Mouse (Mus musculus) cerebellum, adult 9-10 months (tissue): ENCODE data around the gene Akap10.
A peak's percentile ranks its signal among the peaks of the same experiment; 100 is the strongest.

Experiments used
- DNase-seq: peaks from one replicate; pipeline ENCODE4 v3.0.0; 2022

Gene Akap10

DNA sequence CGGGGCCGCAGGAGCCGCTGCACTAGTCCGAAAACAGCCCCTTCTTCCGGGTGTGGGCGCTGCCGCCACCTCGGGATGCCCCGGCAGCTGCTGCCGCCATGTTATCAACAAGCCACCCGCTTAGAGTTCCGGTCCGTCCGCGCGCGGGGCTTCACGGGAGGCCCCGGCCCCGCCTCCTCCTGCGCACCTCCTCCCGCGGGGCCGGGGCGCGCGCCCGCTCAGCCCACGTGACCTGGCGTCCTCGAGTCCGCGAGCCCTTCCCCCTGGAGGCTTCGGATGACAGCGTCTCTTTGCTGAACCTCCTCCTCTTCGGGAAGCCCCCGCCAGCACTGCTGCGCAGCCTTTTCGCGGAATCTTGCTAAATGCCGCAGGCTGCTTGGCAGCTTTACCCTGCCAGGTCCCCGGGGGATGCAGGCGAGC is at the start of gene Akap10:
Gene Akap10 (minus strand): TSS at position 155 of the 420 bp plus-strand sequence.
- peak; percentile 93 for DNase-seq

DNA sequence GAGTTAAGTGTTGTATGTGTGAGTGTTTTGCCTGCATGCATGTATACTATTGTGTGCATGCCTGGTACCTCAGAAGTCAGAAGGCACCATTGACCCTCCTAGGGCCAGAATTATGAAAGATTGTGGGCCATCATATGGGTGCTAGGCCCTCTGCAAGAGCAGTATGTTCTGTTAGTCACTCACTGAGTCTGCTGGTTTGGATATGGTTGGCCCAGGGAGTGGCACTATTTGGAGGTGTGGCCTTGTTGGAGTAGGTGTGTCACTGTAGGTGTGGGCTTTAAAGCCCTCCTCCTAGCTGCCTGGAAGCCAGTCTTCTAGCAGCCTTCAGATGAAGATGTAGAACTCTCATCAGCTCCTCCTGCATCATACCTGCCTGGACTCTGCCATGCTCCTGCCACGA is 45.7 kb upstream of the Akap10 start:
- no peak for DNase-seq

DNA sequence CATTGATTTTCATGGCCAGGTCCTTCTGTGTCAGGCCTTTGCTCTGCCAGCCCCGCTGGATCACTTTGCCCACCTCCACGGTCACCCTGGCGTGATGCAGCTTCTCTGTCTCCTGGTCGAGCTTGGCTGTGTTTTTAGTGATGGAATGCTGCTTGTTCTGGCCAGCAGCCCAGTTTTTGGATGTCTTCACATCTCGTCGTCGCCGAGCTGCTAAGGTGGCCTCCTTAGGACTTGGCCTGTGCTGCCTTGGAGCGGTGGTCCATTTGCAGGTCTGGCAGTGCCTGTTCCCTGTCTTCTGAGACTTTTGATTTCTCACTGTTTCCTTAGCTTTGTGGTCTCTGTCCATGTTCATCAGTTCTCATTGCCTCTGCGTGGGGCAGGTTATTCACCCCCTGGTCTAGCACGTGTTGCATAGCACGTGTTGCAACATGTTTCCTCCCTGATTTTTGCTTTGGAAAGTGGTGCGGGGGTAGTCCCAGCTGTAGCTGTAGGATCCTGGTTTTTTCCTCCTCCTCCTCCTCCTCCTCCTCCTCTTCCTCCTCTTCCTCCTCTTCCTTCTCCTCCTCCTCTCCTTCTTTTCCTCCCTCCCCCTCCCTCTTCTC is 44.2 kb upstream of the Akap10 start:
- no peak for DNase-seq

DNA sequence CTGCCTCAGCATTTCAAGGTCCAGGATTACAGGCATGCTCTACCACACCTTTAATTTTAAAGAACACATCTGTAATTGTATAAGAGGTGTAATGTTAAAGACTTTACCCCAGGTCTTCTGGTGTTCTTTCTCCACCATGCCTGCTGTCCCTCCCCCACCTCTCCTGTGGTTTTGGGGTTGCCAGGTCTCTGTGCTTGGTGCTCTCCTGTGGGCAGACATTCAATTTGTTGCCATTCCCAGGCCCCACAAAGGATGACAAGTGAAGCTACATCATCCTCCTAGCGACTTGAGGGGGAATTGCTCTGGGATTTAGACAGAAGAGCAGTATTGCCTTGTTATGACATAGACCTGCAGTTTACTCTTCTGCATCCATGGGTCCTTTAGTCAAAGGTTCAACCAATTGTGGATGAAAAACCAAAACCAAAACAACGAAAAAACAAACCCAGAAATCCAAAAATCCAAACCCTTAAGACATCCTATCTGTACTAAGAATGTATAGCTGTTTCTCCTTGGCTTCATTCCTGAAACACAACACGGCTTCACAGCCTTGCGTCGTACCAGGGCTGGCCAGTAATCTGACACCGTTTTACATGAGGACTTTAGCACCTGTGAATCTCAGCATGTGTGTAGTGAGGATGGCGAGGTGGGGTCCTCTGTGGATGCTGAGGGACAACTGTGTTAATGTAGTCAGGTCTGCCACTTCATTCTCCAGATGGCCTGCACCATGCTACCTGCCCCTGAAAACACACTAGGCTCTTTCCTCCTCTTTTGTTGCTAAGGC is 41.6 kb upstream of the Akap10 start:
- DNase-seq, result no peak

DNA sequence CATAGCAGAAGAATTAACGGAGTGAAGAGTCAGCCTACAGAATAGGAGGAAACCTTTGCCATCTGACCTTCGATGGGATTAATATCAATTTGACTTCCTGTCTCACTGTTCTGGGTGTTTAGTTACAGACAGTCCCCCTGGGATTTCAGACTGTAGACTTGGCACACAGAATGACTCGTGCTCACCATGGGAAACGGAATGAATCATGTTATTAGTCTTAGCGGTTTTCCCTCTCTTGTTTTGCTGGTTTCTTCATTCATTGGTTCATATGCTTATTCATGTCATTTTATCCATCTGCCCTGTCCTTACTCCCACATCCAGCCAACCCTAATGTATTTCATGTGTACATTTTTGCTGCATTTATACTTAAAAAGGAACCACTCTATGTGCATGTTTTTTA is 40.8 kb upstream of the Akap10 start:
- no peak for DNase-seq

DNA sequence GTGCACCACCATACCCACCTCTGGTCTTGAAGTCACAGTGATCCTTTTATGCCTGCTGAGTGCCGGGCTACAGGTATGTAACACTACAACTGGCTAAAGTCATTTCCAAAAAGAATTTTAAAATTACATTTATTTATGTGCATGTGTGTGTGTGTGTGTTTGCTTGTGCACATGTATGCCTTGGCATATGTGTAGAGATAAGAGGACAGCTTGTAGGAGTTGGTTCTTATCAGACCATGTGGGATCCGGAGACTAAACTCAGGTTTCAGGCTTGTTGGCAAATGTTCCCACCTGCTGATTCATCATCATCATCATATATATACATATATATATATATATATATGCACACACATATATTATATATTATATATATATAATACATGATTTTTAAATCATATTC is 38.8 kb upstream of the Akap10 start:
- no peak for DNase-seq

DNA sequence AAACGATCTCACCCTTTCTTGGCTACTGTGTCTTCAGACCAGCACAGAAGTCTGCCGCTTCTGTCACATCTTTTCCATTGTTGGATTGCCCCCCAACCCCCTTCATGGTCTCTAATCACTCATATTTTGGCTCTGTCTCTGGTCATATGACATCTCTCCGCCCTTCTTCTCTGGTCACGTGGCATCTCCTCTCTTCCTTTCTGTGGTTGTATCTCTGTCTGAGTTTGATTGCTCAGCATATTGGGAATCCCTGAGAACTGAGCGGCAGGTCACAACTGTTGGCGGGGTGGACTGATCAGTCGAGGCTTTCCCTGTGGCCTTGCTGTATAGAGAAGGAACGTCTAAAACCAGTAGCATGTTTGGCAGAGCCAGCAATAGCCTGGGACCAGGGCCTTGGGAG is 37.0 kb upstream of the Akap10 start:
- DNase-seq, result no peak

DNA sequence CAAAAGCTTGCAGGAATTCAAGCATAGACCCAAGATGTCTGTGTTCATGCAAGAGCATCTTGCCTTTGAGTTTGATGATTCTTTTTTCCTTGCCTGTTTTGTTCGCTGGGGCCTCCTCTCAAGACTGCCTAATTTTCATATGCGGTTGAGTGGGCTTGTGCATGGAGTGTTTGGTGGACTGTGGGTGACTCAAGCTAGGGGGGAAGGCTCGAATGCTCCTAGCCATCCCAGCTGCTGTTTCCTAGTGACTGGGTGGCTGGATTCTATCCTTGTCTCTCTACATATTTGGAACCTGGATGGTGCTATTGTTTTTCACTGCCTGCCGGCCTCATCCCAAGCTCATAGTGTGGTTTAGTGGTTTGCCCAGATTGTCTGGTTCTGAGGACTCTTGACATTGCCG is 34.6 kb upstream of the Akap10 start:
- no peak for DNase-seq

DNA sequence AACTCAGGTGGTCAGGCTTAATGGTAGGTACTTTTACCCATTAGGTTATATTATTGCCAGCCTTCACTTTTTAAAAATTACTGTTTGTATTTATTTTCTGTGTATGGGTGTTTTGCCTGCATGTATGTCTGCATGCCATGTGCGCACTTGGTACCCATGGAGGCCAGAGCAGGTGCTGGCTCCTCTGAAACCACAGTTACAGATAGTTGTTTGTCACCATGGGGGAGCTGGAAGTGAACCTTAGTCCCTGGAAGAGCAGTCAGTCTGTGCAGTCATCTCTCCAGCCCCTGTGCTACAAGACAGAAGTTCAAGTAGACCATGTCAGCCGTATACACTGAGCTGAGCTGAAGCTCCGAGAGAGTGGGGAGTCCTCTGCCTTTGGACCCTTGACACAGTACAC is 33.1 kb upstream of the Akap10 start:
- DNase-seq, result no peak

DNA sequence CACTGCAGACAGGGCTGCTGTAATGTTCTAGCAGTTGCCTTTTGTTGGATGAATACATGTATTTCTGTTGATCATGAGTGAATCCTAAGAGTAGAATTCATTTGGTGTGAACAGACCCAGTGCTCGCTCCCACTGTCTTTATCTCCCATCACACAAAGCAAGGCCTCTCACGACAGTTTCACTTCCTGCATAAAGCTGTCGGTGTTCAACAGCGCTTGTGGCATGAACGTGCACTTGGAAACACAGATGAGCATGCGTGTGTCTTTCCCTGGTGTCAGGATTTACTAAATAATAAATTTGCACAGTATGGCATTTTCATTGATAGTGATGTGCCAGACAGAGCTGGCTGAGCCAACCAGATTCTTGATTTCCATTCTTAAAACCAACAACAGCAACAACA is 32.6 kb upstream of the Akap10 start:
- no peak for DNase-seq

DNA sequence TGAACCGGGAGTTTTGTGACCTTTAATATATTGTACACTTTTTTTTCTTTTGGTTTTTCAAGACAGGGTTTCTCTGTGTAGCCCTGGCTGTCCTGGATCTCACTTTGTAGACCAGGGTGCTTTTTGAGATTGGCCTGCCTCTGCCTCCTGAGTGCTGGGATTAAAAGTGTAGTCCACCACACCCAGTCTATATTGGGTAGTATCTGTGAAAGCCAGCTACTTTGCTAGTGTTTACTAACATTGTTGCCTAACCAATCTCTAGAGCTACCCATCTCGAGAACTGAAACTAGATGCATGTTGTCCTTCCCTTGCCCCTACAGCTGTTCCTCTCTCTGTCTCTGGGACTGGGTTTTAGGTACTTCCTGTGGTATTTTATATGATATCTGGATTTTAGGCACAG is 30.0 kb upstream of the Akap10 start:
- peak; percentile 13 for DNase-seq

DNA sequence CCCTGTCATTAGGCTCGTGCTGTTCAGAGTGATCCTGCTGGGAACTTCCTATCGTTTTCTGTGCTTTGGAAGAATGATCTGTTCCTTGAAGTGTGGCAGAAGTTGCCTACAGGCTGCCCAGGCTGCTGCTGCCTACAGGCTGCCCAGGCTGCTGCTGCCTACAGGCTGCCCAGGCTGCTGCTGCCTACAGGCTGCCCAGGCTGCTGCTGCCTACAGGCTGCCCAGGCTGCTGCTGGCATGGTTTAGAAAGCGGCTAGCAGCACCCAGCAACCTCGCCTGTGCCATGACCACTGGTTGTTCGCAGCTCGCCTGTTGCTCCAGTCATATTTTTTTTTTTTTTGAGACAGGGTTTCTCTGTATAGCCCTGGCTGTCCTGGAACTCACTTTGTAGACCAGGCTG is 28.7 kb upstream of the Akap10 start:
- DNase-seq, result peak; percentile 50

DNA sequence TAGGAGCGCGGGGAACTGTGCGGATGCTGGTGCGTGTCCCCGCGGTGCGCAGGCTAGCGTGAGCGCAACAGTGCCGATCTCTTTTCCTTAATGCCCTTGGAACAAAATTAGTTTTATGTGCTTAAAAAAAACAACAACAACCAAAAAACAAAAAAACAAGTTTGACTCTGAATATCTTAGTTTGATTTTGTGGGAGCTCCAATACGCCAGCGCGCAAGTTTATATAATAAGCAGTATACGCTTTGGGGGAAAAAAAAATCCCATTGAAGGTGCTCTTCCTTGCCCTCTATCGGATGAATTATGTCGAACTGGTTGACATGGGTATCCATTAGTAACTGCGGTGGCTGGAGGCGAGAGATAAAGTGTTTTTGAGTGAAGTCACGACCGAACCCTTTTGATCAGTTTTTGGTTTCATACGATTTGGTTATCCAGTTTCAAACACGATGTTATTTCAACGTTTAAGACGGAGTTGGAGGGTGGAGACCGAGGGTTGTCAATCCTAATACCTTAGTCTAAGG is 27.3 kb upstream of the Akap10 start:
- DNase-seq, result peak; percentile 83

DNA sequence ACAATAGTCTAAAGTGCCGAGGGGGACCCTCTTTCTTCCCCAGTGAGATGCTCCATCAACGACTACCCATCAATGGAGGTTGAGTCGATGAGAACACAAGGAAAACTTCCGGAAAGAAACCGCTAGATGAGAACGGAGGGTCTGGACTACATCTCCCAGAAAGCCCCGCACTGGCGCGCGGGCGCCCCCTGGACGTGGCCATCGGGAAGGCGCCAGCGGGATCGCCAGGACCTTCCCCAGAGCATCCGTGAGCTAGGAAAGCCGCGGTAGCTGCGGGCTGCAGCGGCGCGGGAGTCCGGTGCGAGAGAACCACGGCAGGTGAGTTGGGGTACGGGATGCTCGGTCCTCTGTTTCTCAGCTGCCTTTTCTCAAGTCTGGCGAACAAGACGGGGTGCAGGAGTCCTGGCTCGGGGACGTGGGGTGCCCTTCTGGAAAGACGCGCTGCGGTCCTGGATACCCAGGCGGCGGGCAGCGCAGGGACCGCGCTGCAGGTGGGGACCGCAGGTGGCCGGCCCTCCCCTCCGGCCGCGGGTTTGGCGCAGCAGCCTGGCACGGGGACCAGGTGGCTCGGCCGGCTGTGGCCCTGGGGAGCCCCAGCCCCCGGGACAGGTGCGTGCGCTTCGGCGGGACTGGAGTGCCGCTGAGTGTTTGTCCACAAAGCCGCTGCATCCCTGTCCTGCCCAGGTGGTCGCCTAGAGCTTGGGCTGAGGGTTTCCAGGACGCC is 26.7 kb upstream of the Akap10 start, which contains the start of gene Specc1:
Gene Specc1 (plus strand): TSS at position 192 of the 724 bp plus-strand sequence.
- DNase-seq, result peak; percentile 96

DNA sequence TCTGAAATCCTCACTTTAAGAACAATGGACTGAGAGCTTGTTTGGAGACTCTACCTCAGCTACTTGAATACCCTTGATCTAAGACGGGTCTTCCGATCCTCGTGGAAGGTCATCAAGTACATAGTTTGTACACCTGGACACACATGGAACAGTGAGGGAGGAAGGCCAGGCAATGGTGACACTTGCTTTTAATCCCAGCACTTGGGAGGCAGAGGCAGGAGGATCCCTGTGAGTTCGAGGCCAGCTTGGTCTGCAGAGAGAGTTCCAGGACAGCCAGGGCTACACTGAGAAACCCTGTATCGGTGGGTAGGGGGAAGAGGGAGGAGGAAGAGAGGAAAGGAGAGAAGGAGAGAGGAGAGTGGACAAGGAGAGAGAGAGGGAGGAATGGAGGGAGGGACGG is 25.9 kb upstream of the Akap10 start:
- peak; percentile 57 for DNase-seq

DNA sequence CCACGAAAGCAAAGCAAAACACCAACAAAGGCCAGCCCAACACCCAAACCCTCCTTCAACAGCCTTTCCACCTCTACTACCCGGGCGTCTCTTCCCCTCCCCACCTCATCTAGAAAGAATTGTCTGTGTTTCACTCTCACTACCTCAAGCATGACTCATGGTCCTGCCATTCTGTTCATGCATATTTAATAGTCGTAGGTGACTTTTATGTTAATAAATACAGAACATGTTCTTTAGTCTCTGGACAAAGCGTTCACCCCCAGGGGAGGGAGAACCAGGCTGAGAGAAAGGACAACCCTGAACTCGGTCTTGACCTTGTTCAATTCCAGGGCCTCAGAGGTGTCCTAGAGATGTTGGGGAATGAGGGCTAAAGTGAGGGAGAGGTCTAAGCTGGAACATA is 25.1 kb upstream of the Akap10 start:
- peak; percentile 34 for DNase-seq

DNA sequence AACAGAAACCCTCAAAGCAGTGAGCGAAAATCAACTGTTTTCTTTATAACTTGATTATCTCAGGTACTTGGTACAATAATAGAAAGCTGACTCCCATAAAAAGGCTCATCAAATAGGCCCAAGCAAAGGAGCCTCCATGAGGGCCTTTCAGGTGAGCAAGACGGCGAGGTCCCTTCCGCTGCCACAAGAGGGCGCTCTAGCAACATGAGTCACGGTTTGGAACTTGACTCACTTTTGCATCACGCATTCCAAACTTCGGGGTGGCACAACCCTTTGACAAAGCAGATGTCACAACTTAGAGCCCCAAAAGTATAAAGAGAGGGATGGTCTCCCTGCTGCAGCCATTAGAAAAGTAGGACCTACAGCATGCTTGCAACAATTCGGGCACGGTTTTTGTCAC is 20.6 kb upstream of the Akap10 start:
- DNase-seq, result peak; percentile 92

DNA sequence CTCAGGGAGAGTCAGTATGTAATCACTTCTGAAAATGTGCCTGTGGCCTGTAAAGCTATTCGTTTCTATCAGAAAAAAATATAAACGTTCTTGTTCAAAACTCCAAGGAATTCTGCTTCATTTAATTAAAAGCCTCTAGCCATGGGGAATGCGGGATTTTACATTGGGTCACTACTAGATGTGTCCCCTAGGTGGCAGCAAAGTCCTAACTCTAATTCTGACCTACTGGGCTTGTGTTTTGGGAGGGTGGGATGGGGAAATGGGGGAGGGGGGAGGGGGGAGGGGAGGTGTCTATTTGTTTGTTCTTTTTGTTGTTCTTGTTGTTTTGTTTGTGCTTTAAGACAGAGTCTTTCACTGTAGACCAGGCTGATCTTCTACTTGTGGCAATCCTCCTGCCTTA is 19.3 kb upstream of the Akap10 start:
- DNase-seq, result peak; percentile 81

DNA sequence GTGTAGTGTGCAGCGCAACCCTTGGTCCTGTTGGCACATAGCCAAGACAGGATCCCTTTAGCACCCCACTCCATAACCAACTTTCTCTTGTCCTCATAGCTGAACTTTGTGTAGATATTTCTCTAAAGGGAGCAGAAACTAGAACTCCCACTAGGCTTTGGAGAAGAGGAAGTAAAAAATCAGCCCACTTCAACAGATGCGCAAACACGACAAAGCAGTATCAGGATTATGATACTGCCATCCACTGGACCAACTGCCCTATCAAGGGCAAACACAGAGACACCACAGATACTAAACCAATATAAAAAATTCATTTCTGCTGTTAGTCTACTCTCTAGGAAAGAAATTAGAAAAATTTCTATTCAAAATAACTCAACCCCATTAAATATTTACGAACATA is 16.6 kb upstream of the Akap10 start:
- DNase-seq, result no peak

DNA sequence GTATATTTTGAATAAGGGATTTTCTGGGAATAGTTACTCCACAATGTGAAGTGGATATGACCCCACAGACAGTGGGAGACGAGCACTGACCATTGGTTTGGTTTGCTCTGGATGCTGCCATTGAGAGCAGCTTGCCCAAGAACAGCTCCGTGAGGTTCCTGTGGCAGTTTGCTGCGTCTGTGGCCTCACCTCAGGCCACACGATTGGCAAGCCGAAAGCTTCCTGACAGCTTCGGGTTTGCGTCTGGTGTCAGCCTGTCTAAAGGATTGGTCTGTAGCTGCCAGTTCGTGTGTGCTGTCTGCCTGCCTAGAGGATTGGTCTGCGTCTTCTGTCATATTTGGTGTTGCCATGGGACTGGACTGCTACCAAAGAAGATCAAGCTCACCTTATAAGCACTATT is 14.4 kb upstream of the Akap10 start:
- no peak for DNase-seq

DNA sequence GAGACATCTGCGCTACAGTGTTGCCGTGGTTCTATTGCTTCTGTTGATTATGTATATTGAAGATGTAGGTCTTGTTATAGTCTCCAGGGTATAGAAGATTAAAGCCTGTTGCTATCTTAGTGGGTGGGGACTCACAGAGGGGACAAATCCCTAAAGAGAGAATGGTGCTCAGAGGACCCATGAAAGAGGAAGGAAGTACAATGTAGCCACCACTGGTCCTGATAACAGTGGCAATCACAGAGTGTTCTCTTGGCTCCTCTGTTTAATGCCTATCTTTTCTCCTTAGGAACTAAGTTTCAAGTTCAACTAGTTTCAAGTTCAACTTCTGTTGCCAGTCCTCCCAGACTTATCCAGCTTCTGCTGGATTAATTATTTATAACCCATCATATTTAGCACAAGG is 12.9 kb upstream of the Akap10 start:
- DNase-seq, result no peak

DNA sequence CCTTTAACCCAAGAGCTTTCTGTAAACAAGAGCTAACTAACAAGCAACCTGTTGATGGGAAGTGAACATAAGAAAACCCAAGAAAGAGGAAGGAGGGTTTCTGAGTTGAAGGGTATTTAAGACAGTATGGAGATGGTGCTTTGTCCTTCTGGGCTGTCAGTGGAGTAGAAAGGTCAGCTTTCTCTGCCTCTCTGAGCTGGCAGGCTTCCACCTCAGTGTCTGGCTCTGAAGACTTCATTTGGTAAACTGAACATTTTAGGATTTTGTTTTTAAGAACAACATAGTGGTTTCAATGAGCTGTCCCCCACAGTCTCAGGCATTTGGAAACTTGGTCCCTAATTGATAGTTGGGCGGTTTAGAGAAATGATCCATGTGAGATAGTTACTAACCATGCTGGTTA is 7.7 kb upstream of the Akap10 start:
- DNase-seq, result no peak

DNA sequence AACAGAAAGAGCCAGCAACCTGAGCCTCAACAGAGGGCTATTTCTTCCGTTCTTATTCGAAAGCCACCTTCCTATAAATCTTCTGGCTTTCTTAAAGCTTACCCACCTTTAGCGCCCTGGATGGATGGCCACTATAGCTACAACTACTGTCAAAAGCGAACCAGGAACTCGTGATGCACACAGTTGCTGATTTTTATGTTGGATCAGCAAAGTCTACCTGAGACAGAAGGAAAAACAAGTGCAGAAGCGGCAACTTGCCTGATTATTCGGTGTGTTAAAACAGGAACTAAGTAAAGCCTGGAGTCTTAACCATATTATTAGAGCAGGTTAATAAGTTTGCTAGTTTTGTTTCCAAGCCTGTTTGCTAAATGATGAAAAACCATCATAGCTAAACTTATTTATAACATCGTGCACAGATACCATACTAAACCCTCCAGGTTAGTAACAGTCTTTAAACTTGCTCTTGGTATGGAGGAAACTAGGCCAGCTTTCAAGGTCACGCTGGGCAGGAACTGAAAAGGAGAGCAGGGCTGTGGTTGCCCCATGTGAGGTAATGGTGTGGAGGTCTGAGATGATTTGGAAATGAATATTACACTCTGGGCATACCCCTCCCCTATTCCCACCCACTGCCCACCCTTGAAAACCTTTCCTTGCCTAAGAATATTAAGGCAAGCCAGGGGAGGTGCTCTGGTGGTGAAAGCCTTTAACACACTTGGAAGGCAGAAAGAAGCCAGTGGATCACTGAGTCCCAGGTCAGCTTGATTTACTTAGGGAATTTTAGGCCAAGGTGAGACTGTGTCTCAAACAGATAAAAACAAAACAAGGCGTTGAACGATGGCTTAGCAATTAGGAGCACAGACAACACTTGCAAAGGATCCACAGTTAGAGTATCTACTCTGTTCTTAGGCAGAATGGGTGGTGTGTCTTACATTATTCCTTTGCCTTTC is 861 bp upstream of the Akap10 start:
- peak; percentile 48 for DNase-seq
